Mouse (Mus musculus) midbrain, embryonic 16.5 days (tissue): ENCODE data around the gene Znhit3. TPM values are rescaled to one million over a fixed set of nuclear protein-coding genes. Genes with fewer than 3 reads are reported as not detected.

Experiments
- ATAC-seq: fragments of 200-750 bp; cut with Nextera tagmentation; 2 replicates; pipeline ENCODE4 v1.8.0; 2017; ENCODE audit warnings: moderate TSS enrichment
- H3K27ac ChIP-seq: fragments of 300-500 bp; sonication (generic); 2 replicates; pipeline ENCODE4 v1.5.1; 2014; ENCODE audit warnings: mild to moderate bottlenecking, low read length, mixed read lengths
- H3K27me3 ChIP-seq: fragments of 300-500 bp; sonication (generic); 2 replicates; pipeline ENCODE4 v1.6.1; 2014; ENCODE audit warnings: low read depth, low read length, mixed read lengths; ENCODE audit not compliant: control insufficient read depth, insufficient read depth
- H3K36me3 ChIP-seq: fragments of 300-500 bp; sonication (generic); 2 replicates; pipeline ENCODE4 v1.6.1; 2014; ENCODE audit warnings: mild to moderate bottlenecking, low read length, moderate library complexity, mixed read lengths; ENCODE audit not compliant: control insufficient read depth, insufficient read depth
- H3K4me1 ChIP-seq: fragments of 300-500 bp; sonication (generic); 2 replicates; pipeline ENCODE4 v1.6.1; 2014; ENCODE audit warnings: mild to moderate bottlenecking, low read length, mixed read lengths; ENCODE audit not compliant: control insufficient read depth, insufficient read depth
- H3K4me2 ChIP-seq: fragments of 300-500 bp; sonication (generic); 2 replicates; pipeline ENCODE4 v1.6.1; 2014; ENCODE audit warnings: mild to moderate bottlenecking, low read length, mixed read lengths
- H3K4me3 ChIP-seq: fragments of 300-500 bp; sonication (generic); 2 replicates; pipeline ENCODE4 v1.5.1; 2014; ENCODE audit warnings: low read depth, mild to moderate bottlenecking, low read length, moderate library complexity, mixed read lengths
- H3K9ac ChIP-seq: fragments of 300-500 bp; sonication (generic); 2 replicates; pipeline ENCODE4 v1.6.1; 2014; ENCODE audit warnings: low read depth, low read length, mixed read lengths
- H3K9me3 ChIP-seq: fragments of 300-500 bp; sonication (generic); replicated peaks from 2 replicates; pipeline ENCODE4 v1.6.1; 2014; ENCODE audit warnings: mild to moderate bottlenecking, low read length, mixed read lengths; ENCODE audit not compliant: control insufficient read depth, poor library complexity, severe bottlenecking
- WGBS: fragments of 180-500 bp; shearing (Covaris S2); extraction: QIAGEN DNeasy Blood & Tissue Kit; methylation state at CpG from one replicate; pipeline ENCODE4 v1.1.7; 2014; 5-methylcytosine and 5-hydroxymethylcytosine counted together
- polyA plus RNA-seq: library from polyadenylated mRNA; unstranded; fragments of >200 nt; fragmentation: Nextera tagmentation; extraction: Ambion mirVana; gene quantifications from 2 replicates; pipeline ENCODE4 v1.2.1, GENCODE M21; 2015

Znhit3 gene
- polyA plus RNA-seq, 1 experiment from 2014 or later = 63.4 TPM

DNA sequence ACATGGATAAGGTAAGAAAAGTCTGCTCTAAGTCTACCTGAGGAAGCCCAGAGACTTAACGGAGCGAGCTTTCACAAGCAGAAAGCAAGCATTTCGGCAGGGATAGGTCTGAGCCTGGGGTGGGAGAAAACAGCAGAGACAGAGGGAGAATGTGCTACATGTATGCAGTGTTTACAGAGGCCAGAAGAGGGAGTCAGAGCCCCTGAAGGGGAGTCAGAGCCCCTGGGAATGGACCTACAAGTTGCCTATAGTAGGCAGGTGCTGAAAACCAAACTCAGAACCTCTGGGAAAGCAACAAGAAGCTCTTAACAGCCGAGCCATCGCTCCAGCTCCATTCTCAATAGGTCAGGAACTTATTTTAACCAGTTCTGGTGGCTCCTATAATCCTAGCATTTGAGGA, 1.5 kb downstream of the Znhit3 start:
- no peak overlapping the region for H3K27ac ChIP-seq
- no peak overlapping the region for H3K4me2 ChIP-seq
- no peaks in the 10 kb centered on the region for H3K9me3 ChIP-seq
- no peak overlapping the region for H3K4me3 ChIP-seq
- H3K9ac ChIP-seq = no peak overlapping the region
- H3K36me3 ChIP-seq = peaks cover 14% of the 10 kb centered on the region
- peaks cover 18% of the 10 kb centered on the region for H3K4me1 ChIP-seq
- 78% methylated on average over 5 of the region's 5 CpGs for WGBS
- no peak for ATAC-seq
- H3K27me3 ChIP-seq = no peaks in the 10 kb centered on the region

DNA sequence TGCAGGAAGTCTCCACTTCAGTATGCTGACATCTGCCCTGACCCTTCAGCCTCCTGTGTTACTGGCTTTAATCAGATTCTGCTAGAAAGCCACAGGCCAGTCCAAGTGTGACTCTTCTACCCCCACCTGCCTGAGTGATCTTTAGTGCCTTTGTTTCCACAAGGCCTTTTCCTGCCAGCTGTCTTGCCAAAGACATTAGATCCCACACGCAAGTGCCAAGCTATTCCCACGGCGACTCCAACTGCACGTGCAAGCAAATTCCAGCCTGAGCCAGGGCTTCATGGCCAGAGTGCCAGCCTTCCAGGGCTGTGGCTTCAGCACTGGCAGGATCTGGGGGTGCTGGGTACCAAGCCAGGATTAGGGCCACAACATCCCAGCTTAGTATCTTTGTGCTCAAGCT, 5.8 kb downstream of the Znhit3 start:
- Histone ChIP-seq H3K4me1 (peaks cover 11% of the 10 kb centered on the region), H3K9me3 (no peaks in the 10 kb centered on the region), H3K9ac (no peak overlapping the region), H3K36me3 (peaks cover 46% of the 10 kb centered on the region), H3K27me3 (no peaks in the 10 kb centered on the region), H3K27ac (no peak overlapping the region), H3K4me3 (no peak overlapping the region), H3K4me2 (no peak overlapping the region)
- no peak for ATAC-seq
- 91% methylated on average over 4 of the region's 4 CpGs for WGBS

DNA sequence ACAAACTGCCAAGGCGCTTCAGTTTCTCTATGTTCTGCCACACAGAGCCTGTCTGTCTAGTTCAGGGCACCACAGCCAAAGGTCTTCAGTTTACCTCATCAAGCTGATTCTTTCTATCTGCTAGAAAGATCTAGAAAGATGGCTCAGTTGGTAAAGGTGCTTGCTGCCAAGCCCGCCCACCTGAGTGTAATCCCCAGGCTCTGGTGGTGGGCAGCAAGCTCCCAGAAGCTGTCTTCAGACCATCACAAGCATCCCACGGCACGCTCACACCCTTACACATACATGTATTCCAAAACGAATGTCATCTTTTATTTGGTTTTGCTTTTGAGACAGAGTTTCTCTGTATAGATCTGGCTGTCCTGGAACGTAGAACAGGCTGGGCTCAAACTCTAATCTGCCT, 7.7 kb downstream of the Znhit3 start:
- H3K4me3 ChIP-seq = no peak overlapping the region
- no peak overlapping the region for H3K27ac ChIP-seq
- no peaks in the 10 kb centered on the region for H3K27me3 ChIP-seq
- no peak for ATAC-seq
- 95% methylated on average over 6 of the region's 6 CpGs for WGBS
- H3K4me2 ChIP-seq = no peak overlapping the region
- no peak overlapping the region for H3K9ac ChIP-seq
- H3K36me3 ChIP-seq = peaks cover 46% of the 10 kb centered on the region
- H3K9me3 ChIP-seq = no peaks in the 10 kb centered on the region
- H3K4me1 ChIP-seq = no peaks in the 10 kb centered on the region

DNA sequence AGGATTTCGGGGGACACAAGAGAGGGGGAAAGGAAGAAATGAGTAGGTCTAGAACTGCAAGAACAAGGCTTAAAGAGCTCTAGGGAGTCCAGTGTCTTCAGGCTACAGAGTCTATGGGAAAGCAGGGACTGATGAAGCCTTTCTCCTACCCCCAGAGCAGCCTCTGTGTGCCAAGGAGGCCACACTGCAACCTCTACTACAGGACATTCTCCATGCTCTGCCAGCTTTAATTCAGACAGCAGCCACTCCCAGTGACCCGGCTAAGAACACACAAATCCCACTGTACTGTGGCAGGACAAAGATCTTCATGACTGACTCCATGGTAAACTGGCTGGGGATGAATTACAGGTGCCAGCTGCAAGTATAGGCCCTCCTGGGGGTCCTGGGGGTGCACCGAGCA, 9.1 kb downstream of the Znhit3 start:
- WGBS = 84% methylated on average over 3 of the region's 3 CpGs
- Histone ChIP-seq H3K27me3 (no peaks in the 10 kb centered on the region), H3K9me3 (no peaks in the 10 kb centered on the region), H3K9ac (no peak overlapping the region), H3K4me2 (no peak overlapping the region), H3K36me3 (peaks cover 57% of the 10 kb centered on the region), H3K4me1 (no peaks in the 10 kb centered on the region), H3K27ac (no peak overlapping the region), H3K4me3 (no peak overlapping the region)
- ATAC-seq = no peak

DNA sequence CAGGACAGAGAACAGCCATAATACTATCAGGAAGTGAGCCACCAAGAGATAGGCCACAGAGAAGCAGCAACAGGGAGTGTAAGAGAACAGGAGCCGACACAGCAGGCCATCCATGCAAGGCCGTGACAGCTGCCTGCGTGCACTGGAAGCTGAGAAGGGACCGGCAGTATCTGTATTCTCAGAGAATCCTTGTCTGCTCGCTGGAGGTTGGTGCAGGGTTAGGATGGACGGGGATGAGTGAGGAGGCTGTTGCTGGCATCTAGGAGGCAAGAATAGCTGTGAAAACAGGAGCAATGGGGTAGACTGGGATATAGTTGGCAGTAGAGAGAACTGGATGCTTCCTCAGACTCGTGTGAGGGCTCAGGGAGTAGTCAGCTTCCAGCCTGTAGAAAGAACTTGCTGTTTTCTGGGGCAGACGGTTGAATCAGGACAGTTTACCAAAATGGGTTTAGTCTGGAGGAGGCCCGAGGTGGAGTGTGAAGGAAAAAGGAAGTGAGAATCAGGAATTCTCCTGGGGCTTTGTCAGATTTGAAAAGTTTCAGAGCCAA, 11.5 kb downstream of the Znhit3 start:
- peaks cover 56% of the 10 kb centered on the region for H3K36me3 ChIP-seq
- no peak overlapping the region for H3K9ac ChIP-seq
- no peak overlapping the region for H3K4me3 ChIP-seq
- H3K4me1 ChIP-seq = no peaks in the 10 kb centered on the region
- H3K27me3 ChIP-seq = no peaks in the 10 kb centered on the region
- no peak overlapping the region for H3K4me2 ChIP-seq
- no peak for ATAC-seq
- H3K9me3 ChIP-seq = no peaks in the 10 kb centered on the region
- 91% methylated on average over 9 of the region's 9 CpGs for WGBS
- H3K27ac ChIP-seq = no peak overlapping the region

DNA sequence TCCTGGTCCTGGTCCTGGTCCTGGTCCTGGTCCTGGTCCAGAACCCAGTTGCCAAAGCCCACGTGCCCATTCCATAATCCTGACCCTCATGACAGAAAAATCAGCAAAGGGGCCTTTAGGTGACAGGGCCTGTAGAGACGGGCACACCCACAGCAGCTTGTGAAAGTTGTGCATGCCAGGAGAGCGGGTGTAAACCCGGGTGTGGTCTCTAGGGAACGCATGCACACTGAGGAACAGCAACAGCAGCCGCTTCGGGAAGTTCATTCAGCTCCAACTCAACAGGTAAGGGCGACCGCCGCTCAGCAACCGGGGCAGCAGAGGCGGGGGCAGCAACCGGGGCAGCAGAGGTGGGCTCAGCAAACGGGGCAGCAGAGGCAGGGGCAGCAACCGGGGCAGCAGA, 23.1 kb downstream of the Znhit3 start:
- H3K9ac ChIP-seq = no peak overlapping the region
- H3K36me3 ChIP-seq = peaks cover 33% of the 10 kb centered on the region
- H3K9me3 ChIP-seq = no peaks in the 10 kb centered on the region
- H3K27me3 ChIP-seq = no peaks in the 10 kb centered on the region
- H3K27ac ChIP-seq = no peak overlapping the region
- no peak for ATAC-seq
- H3K4me3 ChIP-seq = no peak overlapping the region
- 93% methylated on average over 15 of the region's 15 CpGs for WGBS
- no peaks in the 10 kb centered on the region for H3K4me1 ChIP-seq
- no peak overlapping the region for H3K4me2 ChIP-seq

DNA sequence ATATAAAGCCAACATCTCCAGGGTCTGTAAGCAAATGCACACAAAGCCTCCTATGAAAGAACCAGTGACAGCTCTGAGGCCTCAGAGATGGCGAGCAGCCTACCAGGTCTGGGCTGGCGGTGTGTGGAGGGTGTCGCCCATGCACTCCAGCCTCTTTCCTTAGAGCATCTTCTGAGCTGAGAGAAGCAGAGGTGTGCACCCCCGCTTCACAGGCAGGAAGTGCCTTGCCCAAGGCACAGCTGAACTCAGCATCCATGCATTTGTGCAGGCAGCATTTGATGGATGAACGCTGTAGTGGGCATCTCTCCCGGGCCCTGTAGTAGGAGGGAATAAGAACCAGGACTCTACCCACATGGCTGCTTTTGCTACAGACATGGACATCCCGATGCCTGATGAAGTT, 24.5 kb downstream of the Znhit3 start:
- H3K36me3 ChIP-seq = peaks cover 28% of the 10 kb centered on the region
- no peak overlapping the region for H3K27ac ChIP-seq

DNA sequence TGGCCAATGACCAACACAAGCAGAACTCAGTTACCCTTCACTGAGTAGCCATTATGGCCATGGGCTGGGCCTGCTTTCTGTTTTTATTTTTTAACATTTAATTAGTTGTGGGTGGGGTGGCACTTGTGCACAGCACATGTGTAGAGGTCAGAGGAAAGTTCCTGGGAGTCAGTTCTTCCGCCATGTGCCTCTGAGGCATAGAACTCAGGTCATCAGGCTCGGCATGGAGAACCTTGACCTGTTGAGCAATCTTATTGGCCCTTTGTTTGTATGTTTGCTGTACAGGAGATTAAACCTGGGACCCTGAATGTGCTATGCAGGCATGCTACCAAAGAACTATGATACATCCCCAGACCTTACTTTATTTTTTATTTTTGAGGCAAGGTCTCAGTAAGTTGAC, 26.7 kb downstream of the Znhit3 start:
- WGBS = 95% methylated on average over 2 of the region's 2 CpGs

More for the DNA sequence above, 24.5 kb downstream of the Znhit3 start:
- Histone ChIP-seq H3K4me3 (no peak overlapping the region), H3K4me2 (no peak overlapping the region), H3K4me1 (no peaks in the 10 kb centered on the region), H3K27me3 (no peaks in the 10 kb centered on the region), H3K9ac (no peak overlapping the region), H3K9me3 (no peaks in the 10 kb centered on the region)
- WGBS = 95% methylated on average over 7 of the region's 7 CpGs
- ATAC-seq = no peak

DNA sequence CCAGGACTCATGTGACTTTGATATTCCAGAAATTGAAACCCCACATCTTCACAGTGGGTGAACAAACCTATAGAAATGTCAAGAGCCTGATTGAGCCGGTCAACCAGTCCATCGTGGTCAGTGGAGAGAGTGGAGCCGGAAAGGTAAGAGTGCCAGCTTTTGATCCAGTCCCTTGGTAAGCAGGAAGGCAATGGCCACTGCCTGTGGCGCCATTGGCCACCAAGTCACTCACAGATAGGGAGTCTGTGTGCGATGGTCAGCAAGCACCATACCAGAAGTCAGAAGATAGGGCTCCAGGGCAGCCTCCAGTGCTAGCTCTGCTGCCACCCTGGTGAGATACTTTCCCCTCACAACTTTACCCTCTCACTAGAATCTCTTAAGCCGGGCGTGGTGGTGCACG, 28.1 kb downstream of the Znhit3 start:
- Histone ChIP-seq H3K27me3 (no peaks in the 10 kb centered on the region), H3K4me1 (no peaks in the 10 kb centered on the region), H3K36me3 (peaks cover 24% of the 10 kb centered on the region), H3K27ac (no peak overlapping the region), H3K9me3 (no peaks in the 10 kb centered on the region), H3K9ac (no peak overlapping the region), H3K4me2 (no peak overlapping the region), H3K4me3 (no peak overlapping the region)
- ATAC-seq = no peak
- 97% methylated on average over 8 of the region's 8 CpGs for WGBS

More for the DNA sequence above, 26.7 kb downstream of the Znhit3 start:
- H3K27ac ChIP-seq = no peak overlapping the region
- no peak overlapping the region for H3K4me3 ChIP-seq
- no peaks in the 10 kb centered on the region for H3K27me3 ChIP-seq
- H3K4me2 ChIP-seq = no peak overlapping the region
- H3K4me1 ChIP-seq = no peaks in the 10 kb centered on the region
- no peak overlapping the region for H3K9ac ChIP-seq
- no peaks in the 10 kb centered on the region for H3K9me3 ChIP-seq
- H3K36me3 ChIP-seq = peaks cover 26% of the 10 kb centered on the region
- ATAC-seq = no peak
